Mouse (Mus musculus): Measurements from ENCODE around the gene Hoxb13. TPM values are rescaled to one million over a fixed set of nuclear protein-coding genes. Genes with fewer than 3 reads are reported as not detected.

The Hoxb13 gene
- polyA plus RNA-seq, 1 experiment: not detected

- Histone ChIP-seq H3K4me3 (replicated peaks; ENCODE audit: control insufficient read depth, low read depth, low read length) (no peak overlapping the region), H3K4me1 (ENCODE audit: control insufficient read depth, insufficient read depth, low read length) (no peaks in the 10 kb centered on the region), H3K27ac (ENCODE audit: control insufficient read depth, insufficient read depth, low read depth, low read length, poor library complexity) (no peak overlapping the region)
- TF ChIP-seq CTCF (IDR thresholded peaks at IDR 0.05; ENCODE audit: control insufficient read depth, insufficient read depth, low read length) (no peak), POLR2A (IDR thresholded peaks at IDR 0.05; ENCODE audit: borderline replicate concordance, control insufficient read depth, low read depth, low read length) (no peak)
- 11% methylated on average over 20 of the region's 20 CpGs for WGBS
These were observed 1.7 kb downstream of the Hoxb13 start for GRCm38 (mm10) chr11:96195769-96196280.

- H3K27ac ChIP-seq (ENCODE audit: control insufficient read depth, insufficient read depth, low read depth, low read length, poor library complexity): no peak overlapping the region
- H3K4me1 ChIP-seq (ENCODE audit: control insufficient read depth, insufficient read depth, low read length): no peaks in the 10 kb centered on the region
- 3% methylated on average over 12 of the region's 12 CpGs for WGBS
- H3K4me3 ChIP-seq (replicated peaks; ENCODE audit: control insufficient read depth, low read depth, low read length): no peak overlapping the region
- no peak for TF ChIP-seq POLR2A (IDR thresholded peaks at IDR 0.05; ENCODE audit: borderline replicate concordance, control insufficient read depth, low read depth, low read length)
- no peak for TF ChIP-seq CTCF (IDR thresholded peaks at IDR 0.05; ENCODE audit: control insufficient read depth, insufficient read depth, low read length)
These were observed 4.5 kb downstream of the Hoxb13 start for GRCm38 (mm10) chr11:96198642-96199041.

GRCm38 (mm10) chr11:96199181-96200086, 5.3 kb downstream of the Hoxb13 start:
- Histone ChIP-seq H3K27ac (ENCODE audit: control insufficient read depth, insufficient read depth, low read depth, low read length, poor library complexity) (no peak overlapping the region), H3K4me1 (ENCODE audit: control insufficient read depth, insufficient read depth, low read length) (no peaks in the 10 kb centered on the region), H3K4me3 (replicated peaks; ENCODE audit: control insufficient read depth, low read depth, low read length) (no peak overlapping the region)
- WGBS: 4% methylated on average over 22 of the region's 22 CpGs
- TF ChIP-seq CTCF (IDR thresholded peaks at IDR 0.05; ENCODE audit: control insufficient read depth, insufficient read depth, low read length): no peak
- TF ChIP-seq POLR2A (IDR thresholded peaks at IDR 0.05; ENCODE audit: borderline replicate concordance, control insufficient read depth, low read depth, low read length): no peak

- TF ChIP-seq CTCF (IDR thresholded peaks at IDR 0.05; ENCODE audit: control insufficient read depth, insufficient read depth, low read length): no peak
- no peak for TF ChIP-seq POLR2A (IDR thresholded peaks at IDR 0.05; ENCODE audit: borderline replicate concordance, control insufficient read depth, low read depth, low read length)
- no peak overlapping the region for H3K27ac ChIP-seq (ENCODE audit: control insufficient read depth, insufficient read depth, low read depth, low read length, poor library complexity)
- WGBS: 1% methylated on average over 14 of the region's 14 CpGs
- H3K4me3 ChIP-seq (replicated peaks; ENCODE audit: control insufficient read depth, low read depth, low read length): no peak overlapping the region
- H3K4me1 ChIP-seq (ENCODE audit: control insufficient read depth, insufficient read depth, low read length): no peaks in the 10 kb centered on the region
These were observed 6.1 kb downstream of the Hoxb13 start for GRCm38 (mm10) chr11:96200183-96200655.

- no peak for TF ChIP-seq POLR2A (IDR thresholded peaks at IDR 0.05; ENCODE audit: borderline replicate concordance, control insufficient read depth, low read depth, low read length)
- no peak for TF ChIP-seq CTCF (IDR thresholded peaks at IDR 0.05; ENCODE audit: control insufficient read depth, insufficient read depth, low read length)
- no peak overlapping the region for H3K4me3 ChIP-seq (replicated peaks; ENCODE audit: control insufficient read depth, low read depth, low read length)
These were observed 7.6 kb downstream of the Hoxb13 start for GRCm38 (mm10) chr11:96201741-96202140.

GRCm38 (mm10) chr11:96202401-96203081, 8.4 kb downstream of the Hoxb13 start:
- H3K4me3 ChIP-seq (replicated peaks; ENCODE audit: control insufficient read depth, low read depth, low read length): no peak overlapping the region
- 3% methylated on average over 14 of the region's 14 CpGs for WGBS
- H3K4me1 ChIP-seq (ENCODE audit: control insufficient read depth, insufficient read depth, low read length): no peaks in the 10 kb centered on the region
- TF ChIP-seq POLR2A (IDR thresholded peaks at IDR 0.05; ENCODE audit: borderline replicate concordance, control insufficient read depth, low read depth, low read length) (no peak), CTCF (IDR thresholded peaks at IDR 0.05; ENCODE audit: control insufficient read depth, insufficient read depth, low read length) (no peak)
- no peak overlapping the region for H3K27ac ChIP-seq (ENCODE audit: control insufficient read depth, insufficient read depth, low read depth, low read length, poor library complexity)

More at GRCm38 (mm10) chr11:96201741-96202140, 7.6 kb downstream of the Hoxb13 start:
- Histone ChIP-seq H3K27ac (ENCODE audit: control insufficient read depth, insufficient read depth, low read depth, low read length, poor library complexity) (no peak overlapping the region), H3K4me1 (ENCODE audit: control insufficient read depth, insufficient read depth, low read length) (no peaks in the 10 kb centered on the region)

- Histone ChIP-seq H3K4me1 (ENCODE audit: control insufficient read depth, insufficient read depth, low read length) (no peaks in the 10 kb centered on the region), H3K4me3 (replicated peaks; ENCODE audit: control insufficient read depth, low read depth, low read length) (no peak overlapping the region), H3K27ac (ENCODE audit: control insufficient read depth, insufficient read depth, low read depth, low read length, poor library complexity) (no peak overlapping the region)
- WGBS: 2% methylated on average over 37 of the region's 37 CpGs
- TF ChIP-seq CTCF (IDR thresholded peaks at IDR 0.05; ENCODE audit: control insufficient read depth, insufficient read depth, low read length): no peak
These were observed 9.2 kb downstream of the Hoxb13 start for GRCm38 (mm10) chr11:96203182-96203788.

GRCm38 (mm10) chr11:96203789-96204186, 9.7 kb downstream of the Hoxb13 start:
- Histone ChIP-seq H3K4me3 (replicated peaks; ENCODE audit: control insufficient read depth, low read depth, low read length) (no peak overlapping the region), H3K4me1 (ENCODE audit: control insufficient read depth, insufficient read depth, low read length) (no peaks in the 10 kb centered on the region), H3K27ac (ENCODE audit: control insufficient read depth, insufficient read depth, low read depth, low read length, poor library complexity) (no peak overlapping the region)
- TF ChIP-seq POLR2A (IDR thresholded peaks at IDR 0.05; ENCODE audit: borderline replicate concordance, control insufficient read depth, low read depth, low read length): no peak
- no peak for TF ChIP-seq CTCF (IDR thresholded peaks at IDR 0.05; ENCODE audit: control insufficient read depth, insufficient read depth, low read length)
- WGBS: 7% methylated on average over 16 of the region's 16 CpGs
